Mouse (Mus musculus) mature B cell (primary cell): ENCODE results near the gene Calm2.

Experiments
- in situ Hi-C: fragments of 300-500 bp; cut with MboI; formaldehyde crosslinking; loops from 2 replicates; pipeline ENCODE4 v1.14.3; 2019

The Calm2 gene

DNA sequence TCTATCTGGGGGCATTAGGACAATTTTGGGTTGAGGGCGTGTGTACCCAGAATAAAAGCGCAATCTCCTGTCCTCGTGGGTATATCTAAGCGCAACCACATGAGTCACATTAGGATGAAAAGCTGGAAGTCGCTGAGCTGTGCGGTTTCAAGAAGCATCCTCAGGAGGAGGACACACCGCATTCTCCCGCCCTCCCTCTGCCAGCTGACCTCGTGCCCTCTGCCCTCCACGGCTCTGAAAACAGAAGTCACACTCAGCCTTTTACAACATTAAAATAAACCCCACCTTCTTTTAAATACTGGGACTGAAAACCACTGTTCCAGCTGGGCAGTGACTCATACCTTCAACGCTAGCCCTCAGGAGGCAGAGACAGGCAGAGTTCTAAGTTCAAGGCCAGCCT is 49.6 kb downstream of the Calm2 start:
- in situ Hi-C loops: no loop called here

DNA sequence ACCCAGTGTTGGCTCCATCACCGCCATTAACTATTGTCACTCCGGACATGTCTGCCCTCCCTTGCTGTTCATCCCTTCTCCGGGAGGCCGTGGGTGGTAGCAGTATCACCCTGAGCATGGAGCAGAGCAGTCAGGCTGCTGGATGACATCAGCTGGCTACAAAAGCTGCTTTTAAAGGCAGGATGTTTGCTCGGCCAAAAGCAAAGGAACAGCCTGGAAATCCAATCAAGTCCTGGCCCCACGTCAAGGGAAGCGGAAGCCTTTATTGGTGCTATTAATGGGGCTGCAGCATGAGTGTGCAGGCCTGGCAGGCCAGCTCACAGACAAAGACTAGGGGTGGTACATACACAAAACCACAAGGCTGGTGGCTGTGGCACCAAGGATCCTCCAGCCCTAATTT is 55.5 kb downstream of the Calm2 start:
- in situ Hi-C loops: no loop called here

DNA sequence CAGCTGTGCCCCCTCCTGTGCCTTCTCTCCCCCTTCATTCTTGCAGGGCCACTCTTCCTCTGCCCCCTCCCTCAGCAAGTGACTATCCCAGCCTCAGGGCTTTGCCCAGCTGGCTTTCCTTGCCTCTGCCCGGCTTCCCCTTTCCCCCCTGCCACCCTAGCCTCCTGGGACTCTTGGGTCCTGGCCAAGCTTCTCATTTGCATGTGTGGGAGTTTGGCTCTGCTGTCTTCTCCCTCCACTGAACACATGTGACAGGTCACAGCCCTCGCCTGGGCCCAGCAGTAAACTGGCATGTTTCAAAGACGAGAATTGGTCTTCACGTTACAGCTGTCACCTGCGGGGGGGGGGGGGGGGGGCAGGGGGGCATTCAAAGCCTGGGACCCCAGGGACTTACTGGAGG is 59.7 kb downstream of the Calm2 start:
- in situ Hi-C loops: no loop called here

DNA sequence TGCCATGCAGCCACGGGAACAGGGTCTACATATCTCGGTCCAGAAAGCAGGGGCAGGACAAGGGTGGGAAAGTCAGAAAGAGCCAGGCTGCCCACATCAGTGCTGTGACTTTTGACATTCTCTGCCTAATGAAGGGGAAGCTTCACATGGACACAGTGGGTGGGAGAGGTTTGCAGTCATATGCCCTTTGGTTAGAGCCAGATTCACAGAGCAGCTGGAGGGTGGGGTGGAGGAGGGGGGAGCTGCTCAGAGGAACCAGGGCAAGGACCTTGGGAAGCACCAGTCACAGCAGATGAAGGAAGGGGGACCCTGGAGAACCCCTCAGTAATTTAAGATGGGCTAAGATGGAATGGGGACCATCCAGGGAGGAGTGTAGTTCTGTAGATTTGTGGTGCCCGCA is 60.9 kb downstream of the Calm2 start:
- in situ Hi-C loops: no loop called here
